Mouse (Mus musculus) brain, embryonic 14.5 days (tissue): Measurements from ENCODE around the gene Gm11111.

Source experiments
- CTCF ChIP-seq: fragments of 200-500 bp; IDR thresholded peaks from 2 replicates; pipeline ENCODE4 v1.5.1; 2012; ENCODE audit warnings: inconsistent platforms, mild to moderate bottlenecking, moderate library complexity, borderline replicate concordance; ENCODE audit not compliant: insufficient read depth, insufficient read length; ENCODE audit errors: extremely low read depth
- POLR2A ChIP-seq: fragments of 200-500 bp; IDR thresholded peaks from 2 replicates; pipeline ENCODE4 v1.6.1; 2012; ENCODE audit warnings: mild to moderate bottlenecking, inconsistent platforms, borderline replicate concordance; ENCODE audit not compliant: poor library complexity, insufficient read depth, insufficient read length, severe bottlenecking; ENCODE audit errors: extremely low read depth

GRCm38 (mm10) chr5:98520118-98520517 is 32.4 kb upstream of the Gm11111 start:
- TF ChIP-seq CTCF = no peak
- TF ChIP-seq POLR2A = no peak
